Mouse (Mus musculus) limb, embryonic 13.5 days (tissue): ENCODE results near the gene A230072I06Rik. TPM values are rescaled to one million over a fixed set of nuclear protein-coding genes. Genes with fewer than 3 reads are reported as not detected.

ENCODE experiments used
- ATAC-seq: fragments of 200-750 bp; cut with Nextera tagmentation; 2 replicates; pipeline ENCODE4 v1.8.0; 2017; ENCODE audit warnings: low read depth, moderate number of reproducible peaks, moderate TSS enrichment; ENCODE audit not compliant: low FRiP score
- H3K27ac ChIP-seq: fragments of 300-500 bp; sonication (generic); 2 replicates; pipeline ENCODE4 v1.5.1; 2015; ENCODE audit warnings: inconsistent platforms, mild to moderate bottlenecking, moderate library complexity
- H3K27me3 ChIP-seq: fragments of 300-500 bp; sonication (generic); 2 replicates; pipeline ENCODE4 v1.6.1; 2015; ENCODE audit warnings: mild to moderate bottlenecking, inconsistent platforms
- H3K36me3 ChIP-seq: fragments of 300-500 bp; sonication (generic); 2 replicates; pipeline ENCODE4 v1.6.1; 2015; ENCODE audit warnings: inconsistent platforms, mild to moderate bottlenecking, moderate library complexity
- H3K4me1 ChIP-seq: fragments of 300-500 bp; sonication (generic); 2 replicates; pipeline ENCODE4 v1.6.1; 2015; ENCODE audit warnings: inconsistent platforms
- H3K4me2 ChIP-seq: fragments of 300-500 bp; sonication (generic); replicated peaks from 2 replicates; pipeline ENCODE4 v1.6.1; 2015; ENCODE audit warnings: inconsistent platforms, mild to moderate bottlenecking, moderate library complexity
- H3K4me3 ChIP-seq: fragments of 300-500 bp; sonication (generic); 2 replicates; pipeline ENCODE4 v1.5.1; 2015; ENCODE audit warnings: moderate library complexity, mild to moderate bottlenecking, inconsistent platforms
- H3K9ac ChIP-seq: fragments of 300-500 bp; sonication (generic); 2 replicates; pipeline ENCODE4 v1.6.1; 2015; ENCODE audit warnings: mild to moderate bottlenecking, inconsistent platforms
- H3K9me3 ChIP-seq: fragments of 300-500 bp; sonication (generic); 2 replicates; pipeline ENCODE4 v1.6.1; 2016; ENCODE audit warnings: inconsistent platforms
- WGBS: fragments of 180-500 bp; shearing (Covaris S2); methylation state at CpG from one replicate; pipeline ENCODE4 v1.1.7; 2015; 5-methylcytosine and 5-hydroxymethylcytosine counted together
- polyA plus RNA-seq: library from polyadenylated mRNA; unstranded; fragments of >200 nt; fragmentation: Nextera tagmentation; extraction: Ambion mirVana; gene quantifications from 2 replicates; pipeline ENCODE4 v1.2.1, GENCODE M21; 2015

Gene A230072I06Rik
- not detected in 2 replicates for polyA plus RNA-seq

- Histone ChIP-seq H3K27ac (peak within 1 kb of the TSS; percentile 22; the same call in 1 of the 2 replicates), H3K9ac (no peak within 1 kb of the TSS; the same call in 1 of the 2 replicates), H3K9me3 (no peaks in the 10 kb centered on the region), H3K4me3 (no peak within 1 kb of the TSS), H3K36me3 (no peaks in the 10 kb centered on the region), H3K4me1 (peaks cover 21% of the 10 kb centered on the region), H3K4me2 (no peak within 1 kb of the TSS), H3K27me3 (peaks cover 17% of the 10 kb centered on the region)
- ATAC-seq = peak; percentile 54; the same call in 1 of the 2 replicates
- WGBS = 19% methylated on average over 12 of the region's 12 CpGs
Measured at GRCm38 (mm10) chr8:12278663-12279312, at the start of gene A230072I06Rik. A230072I06Rik (plus strand) TSS chr8:12278819.

GRCm38 (mm10) chr8:12234039-12234438 lies 44.6 kb upstream of the A230072I06Rik start:
- H3K27me3 ChIP-seq = 0 out of 2 replicates have a peak, but pooled peaks cover 6% of the 10 kb centered on the region

DNA sequence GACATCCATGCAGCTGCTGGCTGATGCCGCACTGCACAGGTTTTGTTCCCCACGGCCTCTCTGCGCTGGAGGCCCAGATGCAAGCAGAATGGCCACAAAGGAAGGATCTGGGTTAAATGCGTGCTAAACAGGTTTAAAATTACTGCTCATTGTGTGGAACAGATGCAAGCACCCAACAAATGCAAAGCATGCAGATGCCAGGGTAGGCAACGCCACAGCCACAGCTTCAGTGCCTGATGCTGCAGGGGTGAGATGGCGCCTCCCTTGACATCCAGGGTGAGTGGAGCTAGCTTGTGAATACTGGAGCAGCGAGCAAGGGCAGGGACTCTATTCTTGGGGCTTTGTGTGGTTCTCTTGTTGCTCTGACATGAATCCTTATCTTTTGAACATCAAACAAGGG lies 39.8 kb upstream of the A230072I06Rik start:
- Histone ChIP-seq H3K4me2 (no peak overlapping the region), H3K9me3 (no peaks in the 10 kb centered on the region), H3K27ac (no peak overlapping the region), H3K9ac (no peak overlapping the region), H3K4me3 (no peak overlapping the region), H3K4me1 (peaks cover 8% of the 10 kb centered on the region), H3K27me3 (no peaks in the 10 kb centered on the region), H3K36me3 (no peaks in the 10 kb centered on the region)
- no peak for ATAC-seq
- WGBS = 83% methylated on average over 7 of the region's 7 CpGs

More at GRCm38 (mm10) chr8:12234039-12234438, 44.6 kb upstream of the A230072I06Rik start:
- Histone ChIP-seq H3K27ac (no peak overlapping the region), H3K9me3 (no peaks in the 10 kb centered on the region), H3K4me2 (no peak overlapping the region), H3K9ac (no peak overlapping the region), H3K36me3 (no peaks in the 10 kb centered on the region), H3K4me1 (peaks cover 9% of the 10 kb centered on the region), H3K4me3 (no peak overlapping the region)
- 18% methylated on average over 11 of the region's 11 CpGs for WGBS
- no peak for ATAC-seq

DNA sequence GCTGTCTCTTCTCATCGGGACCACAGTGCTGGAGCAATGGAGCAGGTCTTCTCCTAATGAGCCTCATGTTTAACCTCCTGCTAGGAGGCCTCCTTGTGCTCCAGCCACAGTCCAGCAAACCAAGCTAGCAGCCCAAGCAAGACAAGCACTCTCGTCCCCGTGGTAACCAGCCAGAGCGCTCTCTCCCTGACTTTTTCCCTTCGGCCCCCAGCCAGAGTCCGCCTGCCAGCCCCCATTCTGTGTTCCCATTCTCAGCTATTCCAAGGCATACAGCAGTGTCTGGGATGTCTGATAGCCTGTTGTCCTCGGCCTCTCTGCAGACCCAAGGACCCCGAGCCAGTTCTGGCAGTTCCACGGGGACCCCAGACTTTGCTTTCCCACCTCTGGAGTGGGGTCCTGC lies 38.5 kb upstream of the A230072I06Rik start:
- Histone ChIP-seq H3K9ac (no peak overlapping the region), H3K4me2 (no peak overlapping the region), H3K27ac (no peak overlapping the region), H3K36me3 (no peaks in the 10 kb centered on the region), H3K4me1 (no peaks in the 10 kb centered on the region), H3K4me3 (no peak overlapping the region), H3K9me3 (no peaks in the 10 kb centered on the region), H3K27me3 (no peaks in the 10 kb centered on the region)
- no peak for ATAC-seq
- WGBS = 62% methylated on average over 9 of the region's 9 CpGs

- H3K4me1 ChIP-seq = no peaks in the 10 kb centered on the region
- no peak overlapping the region for H3K4me2 ChIP-seq
- WGBS = 88% methylated on average over 1 of the region's 1 CpGs
- no peak overlapping the region for H3K27ac ChIP-seq
- ATAC-seq = no peak
- H3K9ac ChIP-seq = no peak overlapping the region
- no peak overlapping the region for H3K4me3 ChIP-seq
- H3K36me3 ChIP-seq = no peaks in the 10 kb centered on the region
- H3K27me3 ChIP-seq = 0 out of 2 replicates have a peak, but pooled peaks cover 4% of the 10 kb centered on the region
- no peaks in the 10 kb centered on the region for H3K9me3 ChIP-seq
Measured at GRCm38 (mm10) chr8:12243746-12244145, 34.9 kb upstream of the A230072I06Rik start.

DNA sequence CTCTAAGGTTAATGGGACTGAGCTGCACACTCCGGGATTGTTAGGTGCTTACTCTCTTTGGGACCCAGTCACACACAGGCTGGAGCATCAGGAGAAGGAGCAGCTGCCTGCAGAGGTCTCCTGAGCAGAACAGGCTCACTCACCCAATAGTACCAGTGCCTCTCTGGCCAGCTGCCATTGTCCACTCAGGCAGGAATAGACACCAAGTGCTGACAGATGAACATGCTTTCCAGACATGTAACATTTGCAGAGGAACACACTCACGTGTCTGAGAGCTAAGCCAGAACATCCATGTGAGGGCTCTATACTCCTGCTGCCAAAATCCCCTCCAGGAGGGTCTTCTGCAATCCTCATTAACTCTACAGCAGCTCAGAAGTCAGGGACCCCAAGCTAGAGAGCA lies 18.7 kb upstream of the A230072I06Rik start:
- H3K27ac ChIP-seq = no peak overlapping the region
- H3K9me3 ChIP-seq = no peaks in the 10 kb centered on the region
- H3K27me3 ChIP-seq = peaks cover 4% of the 10 kb centered on the region
- H3K4me1 ChIP-seq = no peaks in the 10 kb centered on the region
- H3K4me3 ChIP-seq = no peak overlapping the region
- 67% methylated on average over 2 of the region's 2 CpGs for WGBS
- no peak overlapping the region for H3K4me2 ChIP-seq
- no peak for ATAC-seq
- no peaks in the 10 kb centered on the region for H3K36me3 ChIP-seq
- H3K9ac ChIP-seq = no peak overlapping the region

DNA sequence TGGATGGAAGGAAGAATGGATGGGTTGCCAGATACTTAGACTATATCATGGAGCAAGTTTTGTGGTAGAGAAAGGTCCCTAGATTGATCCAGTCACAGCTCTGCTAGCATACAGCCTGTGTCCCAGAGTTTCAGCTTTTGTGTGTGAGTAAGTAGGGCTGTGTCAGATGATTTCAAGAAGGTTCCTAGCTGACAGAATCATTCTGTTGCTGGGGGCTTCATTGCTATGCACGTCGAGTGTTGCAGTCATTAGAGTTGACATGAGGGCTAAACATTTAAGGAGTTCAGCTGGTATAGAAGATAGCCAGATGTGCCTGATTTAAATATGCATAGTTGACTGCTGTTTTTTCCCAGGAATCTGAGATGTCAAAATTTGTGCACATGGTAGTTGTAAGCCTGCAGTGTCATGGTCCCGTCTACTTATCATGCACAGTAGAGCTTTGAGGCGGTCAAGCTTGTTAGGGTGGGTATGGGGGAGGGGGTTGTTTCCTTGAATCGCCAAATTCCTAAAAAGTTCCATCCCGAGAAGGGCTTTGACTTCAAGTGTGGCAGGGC lies 18.1 kb upstream of the A230072I06Rik start:
- H3K4me2 ChIP-seq = no peak overlapping the region
- no peaks in the 10 kb centered on the region for H3K36me3 ChIP-seq
- H3K27me3 ChIP-seq = peaks cover 6% of the 10 kb centered on the region
- H3K4me1 ChIP-seq = no peaks in the 10 kb centered on the region
- 79% methylated on average over 6 of the region's 6 CpGs for WGBS
- no peak overlapping the region for H3K4me3 ChIP-seq
- no peak for ATAC-seq
- no peak overlapping the region for H3K27ac ChIP-seq
- no peaks in the 10 kb centered on the region for H3K9me3 ChIP-seq
- no peak overlapping the region for H3K9ac ChIP-seq

DNA sequence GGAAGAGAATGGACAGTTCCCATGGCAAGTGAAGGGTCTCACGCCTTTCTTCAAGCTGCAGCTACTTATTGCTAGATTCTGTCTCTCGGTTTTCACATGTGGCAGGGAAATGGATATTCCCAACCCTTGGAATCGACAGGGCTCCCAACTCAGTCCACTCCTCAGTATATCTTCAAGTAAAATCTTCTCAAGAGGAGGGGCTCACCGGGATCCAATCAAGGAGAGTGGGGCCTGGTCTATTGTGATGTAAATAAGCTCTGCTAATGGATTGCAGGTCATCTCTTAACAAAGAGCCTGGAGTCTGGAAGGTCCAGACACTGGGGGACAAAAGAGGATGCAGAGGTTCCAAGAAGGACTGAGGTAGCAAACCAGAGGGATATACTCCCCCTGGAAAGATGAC lies 17.1 kb upstream of the A230072I06Rik start:
- H3K27ac ChIP-seq = no peak overlapping the region
- no peaks in the 10 kb centered on the region for H3K36me3 ChIP-seq
- no peak for ATAC-seq
- H3K9ac ChIP-seq = no peak overlapping the region
- 64% methylated on average over 4 of the region's 4 CpGs for WGBS
- H3K4me3 ChIP-seq = no peak overlapping the region
- H3K9me3 ChIP-seq = no peaks in the 10 kb centered on the region
- H3K27me3 ChIP-seq = peaks cover 6% of the 10 kb centered on the region
- H3K4me1 ChIP-seq = no peaks in the 10 kb centered on the region
- H3K4me2 ChIP-seq = no peak overlapping the region

- peaks cover 22% of the 10 kb centered on the region for H3K27me3 ChIP-seq
- H3K4me1 ChIP-seq = no peaks in the 10 kb centered on the region
- no peak overlapping the region for H3K4me2 ChIP-seq
- no peak overlapping the region for H3K27ac ChIP-seq
- no peak overlapping the region for H3K9ac ChIP-seq
- 93% methylated on average over 8 of the region's 8 CpGs for WGBS
- H3K4me3 ChIP-seq = no peak overlapping the region
- no peaks in the 10 kb centered on the region for H3K9me3 ChIP-seq
- ATAC-seq = no peak
- H3K36me3 ChIP-seq = no peaks in the 10 kb centered on the region
Measured at GRCm38 (mm10) chr8:12264996-12265395, 13.6 kb upstream of the A230072I06Rik start.

- no peak for ATAC-seq
- Histone ChIP-seq H3K4me1 (no peaks in the 10 kb centered on the region), H3K9me3 (no peaks in the 10 kb centered on the region), H3K36me3 (no peaks in the 10 kb centered on the region), H3K4me2 (no peak overlapping the region), H3K9ac (no peak overlapping the region), H3K27me3 (peaks cover 27% of the 10 kb centered on the region), H3K4me3 (no peak overlapping the region), H3K27ac (no peak overlapping the region)
- WGBS = 46% methylated on average over 5 of the region's 5 CpGs
Measured at GRCm38 (mm10) chr8:12267863-12268262, 10.8 kb upstream of the A230072I06Rik start.

- WGBS = 56% methylated on average over 14 of the region's 14 CpGs
- Histone ChIP-seq H3K27ac (no peak overlapping the region), H3K36me3 (no peaks in the 10 kb centered on the region), H3K27me3 (peaks cover 25% of the 10 kb centered on the region), H3K4me2 (no peak overlapping the region), H3K9ac (no peak overlapping the region), H3K4me1 (no peaks in the 10 kb centered on the region), H3K9me3 (no peaks in the 10 kb centered on the region), H3K4me3 (no peak overlapping the region)
- no peak for ATAC-seq
Measured at GRCm38 (mm10) chr8:12268306-12268829, 10.3 kb upstream of the A230072I06Rik start.

GRCm38 (mm10) chr8:12279482-12280192 lies 1.0 kb downstream of the A230072I06Rik start:
- Histone ChIP-seq H3K27ac (no peak overlapping the region; the same call in 1 of the 2 replicates), H3K9ac (no peak overlapping the region), H3K4me1 (peaks cover 21% of the 10 kb centered on the region), H3K9me3 (no peaks in the 10 kb centered on the region), H3K27me3 (peaks cover 17% of the 10 kb centered on the region), H3K36me3 (no peaks in the 10 kb centered on the region), H3K4me3 (no peak overlapping the region), H3K4me2 (no peak overlapping the region)
- WGBS = 67% methylated on average over 13 of the region's 13 CpGs
- no peak for ATAC-seq
